ENCODE assay signal across 16 mouse cellular contexts in the genomic region with DNA sequence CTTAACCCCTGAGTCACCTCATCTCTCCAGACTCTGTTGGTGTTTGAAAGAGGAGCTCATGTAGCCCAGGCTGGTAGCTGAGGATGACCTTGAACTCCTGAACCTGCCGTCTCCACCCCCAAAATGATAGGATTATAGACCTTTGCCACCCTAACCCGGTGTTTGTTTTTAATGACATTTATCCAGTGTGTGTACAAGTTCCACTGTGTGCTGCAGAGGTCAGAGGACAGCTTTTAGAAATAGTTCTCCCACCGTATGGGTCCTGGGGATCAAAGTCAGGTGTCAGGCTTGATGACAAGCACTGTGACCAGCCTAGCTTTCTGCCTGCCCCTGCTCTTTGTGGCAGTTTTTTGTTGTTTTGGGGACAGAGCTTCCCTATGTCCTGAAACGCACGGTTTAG. TPM values are rescaled to one million over a fixed set of nuclear protein-coding genes. Genes with fewer than 3 reads are reported as not detected.
DNase-seq lines count a peak whose midpoint lies in the region; ATAC-seq and TF ChIP-seq lines count a peak whose summit lies in the region.
"Had no signal": no experiment of that assay in that cellular context is flagged by ENCODE, and none has a peak within 500 bp of the region (broad histone marks: within the 10 kb centered on the region; RNA-seq: fewer than 3 reads in every experiment).

No protein-coding gene starts in this region.

- peak overlapping the region; percentile 64 for H3K4me2 ChIP-seq in heart, embryonic 13.5 days
- 0 out of 2 replicates have a peak overlapping the region, but pooled peaks have one; percentile 16 for H3K4me2 ChIP-seq in liver, embryonic 15.5 days
- H3K4me2 ChIP-seq: midbrain, embryonic 15.5 days had no signal

- H3K27me3 ChIP-seq in heart, embryonic 13.5 days (replicated peaks): no peaks in the 10 kb centered on the region
- no peaks in the 10 kb centered on the region for H3K27me3 ChIP-seq in testis, adult 2 months (ENCODE audit: control insufficient read depth, insufficient read depth, low read length)
- H3K27me3 ChIP-seq in liver, embryonic 15.5 days: no peaks in the 10 kb centered on the region
- H3K27me3 ChIP-seq: limb, embryonic 15.5 days; midbrain, embryonic 15.5 days had no signal

- H3K36me3 ChIP-seq in heart, embryonic 13.5 days: no peaks in the 10 kb centered on the region
- no peaks in the 10 kb centered on the region for H3K36me3 ChIP-seq in testis, adult 2 months (ENCODE audit: control insufficient read depth, insufficient read depth, low read length)
- no peaks in the 10 kb centered on the region for H3K36me3 ChIP-seq in liver, embryonic 15.5 days (replicated peaks)
- H3K36me3 ChIP-seq: G1E; limb, embryonic 15.5 days; midbrain, embryonic 15.5 days had no signal

- no peak for TF ChIP-seq CTCF in testis, adult 2 months (IDR thresholded peaks at IDR 0.05; ENCODE audit: control insufficient read depth, insufficient read depth, insufficient replicate concordance, low read depth, low read length)

- H3K9me3 ChIP-seq in heart, embryonic 13.5 days: no peaks in the 10 kb centered on the region
- no peaks in the 10 kb centered on the region for H3K9me3 ChIP-seq in liver, embryonic 15.5 days (replicated peaks)
- H3K9me3 ChIP-seq: G1E; limb, embryonic 15.5 days; midbrain, embryonic 15.5 days had no signal

- no peak for ATAC-seq in heart, embryonic 13.5 days (ENCODE audit: extremely low read depth, insufficient number of reproducible peaks, low FRiP score, low TSS enrichment)
- ATAC-seq in liver, embryonic 15.5 days (ENCODE audit: insufficient read depth): peak; percentile 49
- ATAC-seq: forebrain, embryonic 16.5 days; midbrain, embryonic 15.5 days had no signal

- no peak for DNase-seq in heart, adult 11 months
- DNase-seq in testis, postnatal 10 days (ENCODE audit: low spot score): no peak
- no peak for DNase-seq in thymus, postnatal 14 days
- DNase-seq in cerebellum, adult 8-10 months: no peak
- DNase-seq in layer of hippocampus, adult 11-12 months (ENCODE audit: low spot score): no peak
- DNase-seq: cerebellum, postnatal 10 days; embryo, embryonic 11 days; kidney, postnatal 10 days; thymus, adult 18-20 months had no signal

- H3K4me1 ChIP-seq in heart, embryonic 13.5 days: peaks cover 26% of the 10 kb centered on the region
- peaks cover 8% of the 10 kb centered on the region for H3K4me1 ChIP-seq in testis, adult 2 months (ENCODE audit: control insufficient read depth, insufficient read depth, low read length)
- peaks cover 60% of the 10 kb centered on the region for H3K4me1 ChIP-seq in liver, embryonic 15.5 days (replicated peaks)

- TF ChIP-seq POLR2A in testis, adult 2 months (IDR thresholded peaks at IDR 0.05; ENCODE audit: control insufficient read depth, low read depth, low read length): no peak

- H3K4me3 ChIP-seq in heart, embryonic 13.5 days: no peak overlapping the region
- H3K4me3 ChIP-seq in testis, adult 2 months (ENCODE audit: control insufficient read depth, low read depth, low read length): no peak overlapping the region
- H3K4me3 ChIP-seq in liver, embryonic 15.5 days (replicated peaks): no peak overlapping the region
- H3K4me3 ChIP-seq: limb, embryonic 15.5 days; midbrain, embryonic 15.5 days had no signal

- WGBS in heart, embryonic 13.5 days: 50% methylated on average over 5 of the region's 5 CpGs
- 56% methylated on average over 5 of the region's 5 CpGs for WGBS in liver, embryonic 15.5 days (ENCODE audit: insufficient replicate concordance)

- H3K27ac ChIP-seq in heart, embryonic 13.5 days (replicated peaks): peak overlapping the region; percentile 73
- peak overlapping the region; percentile 43 for H3K27ac ChIP-seq in testis, adult 2 months (ENCODE audit: control insufficient read depth, insufficient read depth, low read depth, low read length)
- peak overlapping the region; percentile 94 for H3K27ac ChIP-seq in liver, embryonic 15.5 days (replicated peaks)
- H3K27ac ChIP-seq: limb, embryonic 15.5 days; midbrain, embryonic 15.5 days had no signal

- H3K9ac ChIP-seq in heart, embryonic 13.5 days: peak overlapping the region; percentile 80; the same call in 1 of the 2 replicates
- H3K9ac ChIP-seq in liver, embryonic 15.5 days: 0 out of 2 replicates have a peak overlapping the region, but pooled peaks have one; percentile 41
- H3K9ac ChIP-seq: limb, embryonic 15.5 days; midbrain, embryonic 15.5 days had no signal

RNA-seq across cellular contexts. Expression of gene Atxn2, which starts 11.2 kb away (rescaled TPM):
- 35.4 and 39.6 TPM in 2 replicates for polyA plus RNA-seq in heart, embryonic 13.5 days (2015; fragmentation: Nextera tagmentation; extraction: Ambion mirVana)
- 150 and 166 TPM in 2 replicates for polyA plus RNA-seq in testis, adult 2 months (2012; rRNA removed)
- polyA plus RNA-seq in liver, embryonic 15.5 days (2015; fragmentation: Nextera tagmentation; extraction: Ambion mirVana): 20.4 and 23.0 TPM in 2 replicates

RNA-seq across cellular contexts. Expression of gene Brap, which starts 39.5 kb away (rescaled TPM):
- 24.4 and 25.0 TPM in 2 replicates for polyA plus RNA-seq in heart, embryonic 13.5 days (2015; fragmentation: Nextera tagmentation; extraction: Ambion mirVana)
- 116 and 128 TPM in 2 replicates for polyA plus RNA-seq in testis, adult 2 months (2012; rRNA removed)
- polyA plus RNA-seq in liver, embryonic 15.5 days (2015; fragmentation: Nextera tagmentation; extraction: Ambion mirVana): 22.1 and 27.5 TPM in 2 replicates

RNA-seq across cellular contexts. Expression of gene Acad10, which starts 39.6 kb away (rescaled TPM):
- polyA plus RNA-seq in heart, embryonic 13.5 days (2015; fragmentation: Nextera tagmentation; extraction: Ambion mirVana): 1.7 TPM in 2 replicates
- 5.7 and 5.9 TPM in 2 replicates for polyA plus RNA-seq in testis, adult 2 months (2012; rRNA removed)
- 3.2 and 4.0 TPM in 2 replicates for polyA plus RNA-seq in liver, embryonic 15.5 days (2015; fragmentation: Nextera tagmentation; extraction: Ambion mirVana)

Comparison
In these comparisons a context has a peak if more than half of its experiments do, and no peak if none do; other contexts are left out.
1. H3K27ac ChIP-seq: peak in every context shown above with its lines; median percentile 94 in liver, embryonic 15.5 days; 73 in heart, embryonic 13.5 days; 43 in testis, adult 2 months.